Mouse (Mus musculus) spleen, adult 2 months (tissue): ENCODE results near the gene Rbfox1. TPM values are rescaled to one million over a fixed set of nuclear protein-coding genes. Genes with fewer than 3 reads are reported as not detected.

Experiments
- DNase-seq, 2 experiments: peaks; one replicate each; pipeline versions ENCODE4 v3.0.0 to v3.0.0-alpha.2; 2012 to 2021; ENCODE audit warnings: low spot score in 2 of 2, low read depth in 1 of 2
- H3K27ac ChIP-seq: fragments of 200-500 bp; 2 replicates; pipeline ENCODE4 v1.5.1; 2012; ENCODE audit warnings: low read length, inconsistent platforms; ENCODE audit not compliant: insufficient read depth
- H3K27me3 ChIP-seq: fragments of 200-500 bp; 2 replicates; pipeline ENCODE4 v1.6.1; 2012; ENCODE audit warnings: mild to moderate bottlenecking, moderate library complexity, low read length, inconsistent platforms; ENCODE audit not compliant: control insufficient read depth, insufficient read depth
- H3K36me3 ChIP-seq: fragments of 200-500 bp; 2 replicates; pipeline ENCODE4 v1.6.1; 2012; ENCODE audit warnings: mild to moderate bottlenecking, low read length, inconsistent platforms; ENCODE audit not compliant: control insufficient read depth, insufficient read depth
- H3K4me1 ChIP-seq: fragments of 200-500 bp; 2 replicates; pipeline ENCODE4 v1.6.1; 2011; ENCODE audit warnings: inconsistent platforms; ENCODE audit not compliant: control insufficient read depth, insufficient read depth, insufficient read length
- H3K4me3 ChIP-seq: fragments of 200-500 bp; 2 replicates; pipeline ENCODE4 v1.5.1; 2011; ENCODE audit warnings: mild to moderate bottlenecking, inconsistent platforms; ENCODE audit not compliant: insufficient read depth, insufficient read length; ENCODE audit errors: extremely low read depth
- CTCF ChIP-seq: fragments of 200-500 bp; IDR thresholded peaks from 2 replicates; pipeline ENCODE4 v1.5.1; 2011; ENCODE audit warnings: mild to moderate bottlenecking, inconsistent platforms; ENCODE audit not compliant: insufficient read depth, insufficient read length, insufficient replicate concordance; ENCODE audit errors: extremely low read depth
- POLR2A ChIP-seq: fragments of 200-500 bp; IDR thresholded peaks from 2 replicates; pipeline ENCODE4 v1.6.1; 2011; ENCODE audit warnings: low read depth, low read length, inconsistent platforms
- WGBS: fragments of 180-500 bp; shearing (Covaris S2); methylation state at CpG from one replicate; pipeline ENCODE4 v1.1.7; 2018; 5-methylcytosine and 5-hydroxymethylcytosine counted together
- polyA plus RNA-seq: library from polyadenylated mRNA; depleted of rRNA; stranded (reverse); fragments of >200 nt; gene quantifications from 2 replicates; pipeline ENCODE4 v1.2.3, GENCODE M21; 2012

Gene Rbfox1
- polyA plus RNA-seq, 1 experiment, result 1.0 TPM

- no peaks in the 10 kb centered on the region for H3K27me3 ChIP-seq
- no peak overlapping the region for H3K27ac ChIP-seq
- no peaks in the 10 kb centered on the region for H3K4me1 ChIP-seq
- DNase-seq, result no peak
- no peak overlapping the region for H3K4me3 ChIP-seq
- TF ChIP-seq CTCF, result no peak
- no peak for TF ChIP-seq POLR2A
- 85% methylated on average over 8 of the region's 8 CpGs for WGBS
- no peaks in the 10 kb centered on the region for H3K36me3 ChIP-seq
These were observed 1213.0 kb downstream of the Rbfox1 start for GRCm38 (mm10) chr16:7097951-7098710.

- no peak overlapping the region for H3K27ac ChIP-seq
- no peaks in the 10 kb centered on the region for H3K4me1 ChIP-seq
- H3K4me3 ChIP-seq, result no peak overlapping the region
- no peak for DNase-seq
- TF ChIP-seq CTCF (no peak), POLR2A (no peak)
- 78% methylated on average over 11 of the region's 11 CpGs for WGBS
- H3K36me3 ChIP-seq, result no peaks in the 10 kb centered on the region
- no peaks in the 10 kb centered on the region for H3K27me3 ChIP-seq
These were observed 1214.5 kb downstream of the Rbfox1 start for GRCm38 (mm10) chr16:7099506-7100300.

GRCm38 (mm10) chr16:7102486-7102885 is 1217.3 kb downstream of the Rbfox1 start:
- 73% methylated on average over 1 of the region's 1 CpGs for WGBS
- no peaks in the 10 kb centered on the region for H3K27me3 ChIP-seq
- H3K36me3 ChIP-seq, result no peaks in the 10 kb centered on the region
- TF ChIP-seq POLR2A (no peak), CTCF (no peak)
- DNase-seq, result no peak
- no peak overlapping the region for H3K27ac ChIP-seq
- H3K4me1 ChIP-seq, result no peaks in the 10 kb centered on the region
- no peak overlapping the region for H3K4me3 ChIP-seq

- 84% methylated on average over 5 of the region's 5 CpGs for WGBS
- no peak for DNase-seq
- no peaks in the 10 kb centered on the region for H3K27me3 ChIP-seq
- no peaks in the 10 kb centered on the region for H3K4me1 ChIP-seq
- no peak overlapping the region for H3K27ac ChIP-seq
- H3K4me3 ChIP-seq, result no peak overlapping the region
- no peaks in the 10 kb centered on the region for H3K36me3 ChIP-seq
- TF ChIP-seq POLR2A, result no peak
- TF ChIP-seq CTCF, result no peak
These were observed 1218.1 kb downstream of the Rbfox1 start for GRCm38 (mm10) chr16:7103301-7103700.

- TF ChIP-seq CTCF, result no peak
- no peak for TF ChIP-seq POLR2A
- Histone ChIP-seq H3K36me3 (no peaks in the 10 kb centered on the region), H3K27ac (no peak overlapping the region), H3K4me1 (no peaks in the 10 kb centered on the region), H3K27me3 (no peaks in the 10 kb centered on the region), H3K4me3 (no peak overlapping the region)
- WGBS, result 91% methylated on average over 5 of the region's 5 CpGs
- DNase-seq, result no peak
These were observed 1221.4 kb downstream of the Rbfox1 start for GRCm38 (mm10) chr16:7106450-7107015.

GRCm38 (mm10) chr16:7115945-7116344 is 1230.8 kb downstream of the Rbfox1 start:
- WGBS, result 59% methylated on average over 3 of the region's 3 CpGs
- Histone ChIP-seq H3K27me3 (no peaks in the 10 kb centered on the region), H3K36me3 (no peaks in the 10 kb centered on the region), H3K4me3 (no peak overlapping the region), H3K27ac (no peak overlapping the region), H3K4me1 (no peaks in the 10 kb centered on the region)
- TF ChIP-seq CTCF, result no peak
- TF ChIP-seq POLR2A, result no peak
- no peak for DNase-seq

DNA sequence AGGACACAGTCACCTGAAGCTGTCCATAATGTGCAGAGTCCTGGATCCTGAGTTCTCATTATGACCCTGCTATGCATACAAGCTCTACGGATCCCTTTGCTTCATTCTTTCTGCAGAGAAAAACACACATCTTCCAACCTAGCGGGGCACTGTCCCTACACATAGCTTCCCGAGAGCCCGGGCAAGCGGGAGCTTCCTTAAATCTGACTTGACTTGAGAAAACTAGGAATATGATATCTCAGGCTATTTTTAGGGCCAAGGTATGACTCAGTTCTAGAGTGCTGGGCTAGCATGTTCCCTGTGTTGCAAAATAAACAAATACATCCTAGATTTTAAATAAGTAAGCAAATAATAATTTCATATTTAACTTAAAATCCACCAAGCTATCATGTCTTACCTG is 1244.4 kb downstream of the Rbfox1 start:
- Histone ChIP-seq H3K4me3 (no peak overlapping the region), H3K4me1 (no peaks in the 10 kb centered on the region), H3K27ac (no peak overlapping the region), H3K27me3 (no peaks in the 10 kb centered on the region), H3K36me3 (no peaks in the 10 kb centered on the region)
- TF ChIP-seq POLR2A (no peak), CTCF (no peak)
- no peak for DNase-seq
- 88% methylated on average over 5 of the region's 5 CpGs for WGBS
